8 mouse cellular contexts compared by ENCODE assay signal in the genomic region with DNA sequence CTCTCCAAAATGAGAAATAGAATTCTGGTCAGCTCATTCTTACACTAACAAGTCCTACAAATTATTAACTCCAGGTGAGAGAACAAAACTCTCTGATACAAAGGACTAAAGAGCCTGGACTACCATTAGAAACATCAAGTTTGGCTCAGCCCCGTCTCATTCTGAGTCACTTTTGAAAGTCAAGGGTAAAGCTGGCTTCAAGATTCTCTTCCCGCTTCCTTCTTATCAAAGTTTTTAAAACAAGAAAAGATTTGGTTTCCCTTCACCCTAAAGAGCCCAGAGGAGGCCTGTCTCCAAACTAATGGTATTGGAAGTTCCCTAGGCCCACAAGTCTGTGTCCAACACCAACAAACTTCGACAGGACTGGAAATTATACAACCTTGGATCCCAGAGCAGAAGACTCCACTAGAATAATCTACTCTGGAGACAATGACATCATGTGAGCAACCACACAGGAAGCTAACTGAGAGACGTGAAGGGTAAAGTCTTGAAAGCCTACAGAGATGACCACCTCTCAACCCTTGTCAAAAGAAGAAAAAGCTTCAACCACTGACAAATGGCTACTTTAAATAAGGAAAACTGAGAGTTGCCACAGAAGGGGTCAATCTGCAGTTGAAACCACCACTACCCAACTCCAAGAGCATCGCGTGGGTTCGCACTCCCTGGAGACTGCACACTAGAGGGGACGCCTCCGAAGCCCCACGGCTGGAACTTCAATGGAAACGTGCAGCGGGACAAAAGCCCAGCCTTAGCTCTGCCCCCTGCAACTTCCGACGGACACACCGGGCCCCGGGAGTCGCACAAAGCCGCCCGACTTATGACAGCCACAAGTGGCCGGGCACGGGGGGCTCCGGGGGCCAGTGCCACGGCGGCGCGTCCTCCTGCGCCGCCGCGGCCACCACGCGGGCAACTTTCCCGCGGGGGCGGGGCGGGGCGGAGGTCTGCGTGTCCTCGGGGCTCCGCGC. TPM values are rescaled to one million over a fixed set of nuclear protein-coding genes. Genes with fewer than 3 reads are reported as not detected.
DNase-seq lines count a peak whose midpoint lies in the region; ATAC-seq and TF ChIP-seq lines count a peak whose summit lies in the region.

No protein-coding gene starts in this region.

- 5% methylated on average over 41 of the region's 41 CpGs for WGBS in forebrain, embryonic 15.5 days
- WGBS in liver, embryonic 11.5 days, result 25% methylated on average over 41 of the region's 41 CpGs
- WGBS in stomach, embryonic 14.5 days, result 35% methylated on average over 41 of the region's 41 CpGs

- H3K4me2 ChIP-seq in forebrain, embryonic 15.5 days (replicated peaks), result peak overlapping the region; percentile 82
- H3K4me2 ChIP-seq in liver, embryonic 11.5 days, result peak overlapping the region; percentile 73
- H3K4me2 ChIP-seq in stomach, embryonic 14.5 days (replicated peaks; ENCODE audit: low read depth, low read length), result peak overlapping the region; percentile 58

- peaks cover 0 to 2% of the 10 kb centered on the region in 2 experiments; a peak in 2 of 4 replicates for H3K4me1 ChIP-seq in ES-E14 (ENCODE audit: control insufficient read depth in 2 of 2, insufficient read depth in 2 of 2, low read length in 2 of 2, poor library complexity in 1 of 2)
- peaks cover 26% of the 10 kb centered on the region for H3K4me1 ChIP-seq in forebrain, embryonic 15.5 days
- peaks cover 13% of the 10 kb centered on the region for H3K4me1 ChIP-seq in liver, embryonic 11.5 days (replicated peaks; ENCODE audit: control insufficient read depth, insufficient read depth, low read length)
- peaks cover 16% of the 10 kb centered on the region for H3K4me1 ChIP-seq in stomach, embryonic 14.5 days (ENCODE audit: control insufficient read depth, insufficient read depth, low read length)

- peak overlapping the region; percentile 75 to 90 for H3K4me3 ChIP-seq in ES-E14 (ENCODE audit: insufficient read depth in 1 of 2, low read depth in 1 of 2, low read length in 2 of 2, poor library complexity in 1 of 2, severe bottlenecking in 1 of 2)
- peak overlapping the region; percentile 83 for H3K4me3 ChIP-seq in forebrain, embryonic 15.5 days
- peak overlapping the region; percentile 72 for H3K4me3 ChIP-seq in liver, embryonic 11.5 days (ENCODE audit: low read depth, low read length)
- peak overlapping the region; percentile 59 for H3K4me3 ChIP-seq in stomach, embryonic 14.5 days (ENCODE audit: low read depth, low read length)

- DNase-seq in heart, adult 11 months, result peak; percentile 93
- no peak for DNase-seq in heart, postnatal 36 days
- no peak for DNase-seq in ES-E14 (ENCODE audit: low read depth, low spot score)
- DNase-seq in liver, embryonic 11.5 days (ENCODE audit: low spot score), result no peak
- no peak for DNase-seq in gastrocnemius, adult 18-20 months (ENCODE audit: low spot score)
- no peak for DNase-seq in ovary, postnatal 10 days (ENCODE audit: low spot score)

- no peak overlapping the region for H3K27ac ChIP-seq in ES-E14 (ENCODE audit: insufficient read depth, low read depth, low read length, poor library complexity, severe bottlenecking)
- H3K27ac ChIP-seq in forebrain, embryonic 15.5 days (replicated peaks), result peak overlapping the region; percentile 78
- peak overlapping the region; percentile 77; the same call in 1 of the 2 replicates for H3K27ac ChIP-seq in liver, embryonic 11.5 days (ENCODE audit: low read depth, low read length)
- peak overlapping the region; percentile 74 for H3K27ac ChIP-seq in stomach, embryonic 14.5 days (ENCODE audit: low read length)

- ATAC-seq in forebrain, embryonic 15.5 days (replicated peaks), result peak; percentile 49
- no peak; the same call in 1 of the 2 replicates for ATAC-seq in liver, embryonic 11.5 days (replicated peaks; ENCODE audit: low FRiP score)
- ATAC-seq in stomach, embryonic 14.5 days (ENCODE audit: insufficient number of reproducible peaks, insufficient read depth, low FRiP score, low read depth), result no peak

- H3K9me3 ChIP-seq in ES-E14 (ENCODE audit: control insufficient read depth, insufficient read depth, low read depth, low read length), result no peaks in the 10 kb centered on the region
- no peaks in the 10 kb centered on the region for H3K9me3 ChIP-seq in forebrain, embryonic 15.5 days
- H3K9me3 ChIP-seq in liver, embryonic 11.5 days (ENCODE audit: control insufficient read depth, low read length), result no peaks in the 10 kb centered on the region
- no peaks in the 10 kb centered on the region for H3K9me3 ChIP-seq in stomach, embryonic 14.5 days (ENCODE audit: control insufficient read depth, low read depth, low read length)

- H3K27me3 ChIP-seq in forebrain, embryonic 15.5 days, result no peaks in the 10 kb centered on the region
- H3K27me3 ChIP-seq in liver, embryonic 11.5 days (replicated peaks; ENCODE audit: control insufficient read depth, insufficient read depth, low read length), result peaks cover 4% of the 10 kb centered on the region
- no peaks in the 10 kb centered on the region for H3K27me3 ChIP-seq in stomach, embryonic 14.5 days (ENCODE audit: control insufficient read depth, insufficient read depth, low read length)

- in situ Hi-C loops in ES-E14 (cut with MboI; ENCODE audit: low sequenced_read_pairs in 2 of 2, unreplicated experiment in 2 of 2), result no loop called here

- peak overlapping the region; percentile 88 for H3K9ac ChIP-seq in ES-E14 (ENCODE audit: insufficient read depth, low read depth, low read length, poor library complexity, severe bottlenecking)
- H3K9ac ChIP-seq in forebrain, embryonic 15.5 days (replicated peaks), result peak overlapping the region; percentile 85
- H3K9ac ChIP-seq in liver, embryonic 11.5 days (ENCODE audit: low read depth, low read length), result peak overlapping the region; percentile 87
- peak overlapping the region; percentile 95 for H3K9ac ChIP-seq in stomach, embryonic 14.5 days (replicated peaks; ENCODE audit: low read depth, low read length)

- no peaks in the 10 kb centered on the region for H3K36me3 ChIP-seq in ES-E14 (ENCODE audit: control insufficient read depth, insufficient read depth, low read length, poor library complexity, severe bottlenecking)
- no peaks in the 10 kb centered on the region for H3K36me3 ChIP-seq in forebrain, embryonic 15.5 days
- H3K36me3 ChIP-seq in liver, embryonic 11.5 days (ENCODE audit: control insufficient read depth, insufficient read depth, low read length), result peaks cover 26% of the 10 kb centered on the region
- H3K36me3 ChIP-seq in stomach, embryonic 14.5 days (ENCODE audit: control insufficient read depth, insufficient read depth, low read length), result peaks cover 25% of the 10 kb centered on the region

- intact Hi-C loops in heart, postnatal 36 days (cut with DNase I), result no loop called here

TF ChIP-seq in ES-E14, 5 proteins besides CTCF, POLR2A, EP300 and RAD21:
- TF ChIP-seq CHD2 (IDR thresholded peaks at IDR 0.05; ENCODE audit: low read depth, low read length) (no peak), HCFC1 (IDR thresholded peaks at IDR 0.05; ENCODE audit: borderline replicate concordance, insufficient read depth, low read length) (no peak), ZC3H11A (IDR thresholded peaks at IDR 0.05; ENCODE audit: borderline replicate concordance, low read depth, low read length) (no peak), MAFK (IDR thresholded peaks at IDR 0.05; ENCODE audit: insufficient read depth, low read depth, low read length) (no peak), ZNF384 (IDR thresholded peaks at IDR 0.05; ENCODE audit: low read depth, low read length) (no peak)

RNA-seq across cellular contexts. Expression of a gene that starts 0.8 kb away (rescaled TPM):
- 100 to 1,000 TPM; 109 to 113 TPM for total RNA-seq in heart, postnatal 36 days (2021)
- total RNA-seq in ES-E14 (2012; rRNA removed), result 91.9 and 168 TPM in 2 replicates
- polyA plus RNA-seq in forebrain, embryonic 15.5 days (2015; fragmentation: Nextera tagmentation; extraction: Ambion mirVana), result 10.8 and 11.0 TPM in 2 replicates
- polyA plus RNA-seq in liver, embryonic 11.5 days (2014; fragmentation: Nextera tagmentation; extraction: Ambion mirVana), result 41.8 and 43.7 TPM in 2 replicates
- 46.0 and 51.7 TPM in 2 replicates for polyA plus RNA-seq in stomach, embryonic 14.5 days (2014; fragmentation: Nextera tagmentation; extraction: Ambion mirVana)
- total RNA-seq in gastrocnemius, adult 18-20 months (2021), result 10 to 100 TPM; 42.4 to 43.3 TPM
